Mouse (Mus musculus): ENCODE data around the gene Ilf2.

GRCm38 (mm10) chr3:90462579-90462978 is 13.3 kb upstream of the Ilf2 start:
- TF ChIP-seq CTCF (IDR thresholded peaks at IDR 0.05; ENCODE audit: low read depth, low read length) (no peak), POLR2A (IDR thresholded peaks at IDR 0.05; ENCODE audit: extremely low read depth, insufficient read depth, low read length) (no peak)

Data from liver, adult 2 months (tissue).